Mouse (Mus musculus) layer of hippocampus, adult 18-20 months (tissue): Measurements from ENCODE around the gene Ptprr. TPM values are rescaled to one million over a fixed set of nuclear protein-coding genes. Genes with fewer than 3 reads are reported as not detected.

ENCODE experiments used
- total RNA-seq, 2 experiments: library from RNA; stranded (reverse); gene quantifications; 2 replicates each; pipeline ENCODE4 v1.2.3; 2021

Gene Ptprr
- total RNA-seq, 2 experiments from 2014 or later = 16.4 to 16.8 TPM

Other genes with a start within 250 kb of the Ptprr start
- under 1 TPM in 1 of 2 experiments, not detected in 1; 0.33 TPM for gene Tspan8, start 201.4 kb upstream of the Ptprr start, total RNA-seq
- not detected for gene 4933416C03Rik, start 95.7 kb downstream of the Ptprr start, total RNA-seq